Mouse (Mus musculus) heart, postnatal 0 days (tissue): ENCODE results near the gene Mybpc3. TPM values are rescaled to one million over a fixed set of nuclear protein-coding genes. Genes with fewer than 3 reads are reported as not detected.

ENCODE experiments used
- ATAC-seq: fragments of 200-750 bp; cut with Nextera tagmentation; 2 replicates; pipeline ENCODE4 v1.8.0; 2017; ENCODE audit warnings: low read depth, moderate number of reproducible peaks, moderate library complexity; ENCODE audit not compliant: insufficient read depth
- DNase-seq: peaks from one replicate; pipeline ENCODE4 v3.0.0-alpha.2; 2016; ENCODE audit warnings: low spot score
- H3K27ac ChIP-seq: fragments of 300-500 bp; sonication (generic); 2 replicates; pipeline ENCODE4 v1.5.1; 2014; ENCODE audit warnings: low read depth, mild to moderate bottlenecking
- H3K27me3 ChIP-seq: fragments of 300-500 bp; sonication (generic); 2 replicates; pipeline ENCODE4 v1.6.1; 2014; ENCODE audit warnings: low read length, mixed read lengths; ENCODE audit not compliant: control insufficient read depth, insufficient read depth
- H3K36me3 ChIP-seq: fragments of 300-500 bp; sonication (generic); replicated peaks from 2 replicates; pipeline ENCODE4 v1.6.1; 2014; ENCODE audit warnings: low read length, mixed read lengths; ENCODE audit not compliant: control insufficient read depth, insufficient read depth
- H3K4me1 ChIP-seq: fragments of 300-500 bp; sonication (generic); 2 replicates; pipeline ENCODE4 v1.6.1; 2014; ENCODE audit warnings: antibody characterized with exemption; ENCODE audit not compliant: control insufficient read depth, insufficient read depth
- H3K4me2 ChIP-seq: fragments of 300-500 bp; sonication (generic); 2 replicates; pipeline ENCODE4 v1.6.1; 2014; ENCODE audit warnings: low read depth, mild to moderate bottlenecking, low read length, moderate library complexity
- H3K4me3 ChIP-seq: fragments of 300-500 bp; sonication (generic); 2 replicates; pipeline ENCODE4 v1.5.1; 2014; ENCODE audit warnings: low read depth, low read length
- H3K9ac ChIP-seq: fragments of 300-500 bp; sonication (generic); replicated peaks from 2 replicates; pipeline ENCODE4 v1.6.1; 2014; ENCODE audit warnings: low read depth, low read length, mixed read lengths
- H3K9me3 ChIP-seq: fragments of 300-500 bp; sonication (generic); replicated peaks from 2 replicates; pipeline ENCODE4 v1.6.1; 2016; ENCODE audit warnings: low read length; ENCODE audit not compliant: control insufficient read depth
- CTCF ChIP-seq: IDR thresholded peaks from 2 replicates; pipeline ENCODE4 v1.5.1; 2016; ENCODE audit warnings: antibody characterized with exemption, control low read depth, low read depth
- EP300 ChIP-seq: IDR thresholded peaks from 2 replicates; pipeline ENCODE4 v1.6.1; 2016; ENCODE audit warnings: antibody characterized with exemption, low read depth
- WGBS: fragments of 180-500 bp; shearing (Covaris S2); extraction: QIAGEN DNeasy Blood & Tissue Kit; methylation state at CpG from one replicate; pipeline ENCODE4 v1.1.7; 2014; 5-methylcytosine and 5-hydroxymethylcytosine counted together
- polyA plus RNA-seq: library from polyadenylated mRNA; unstranded; fragments of >200 nt; fragmentation: Nextera tagmentation; extraction: Ambion mirVana; gene quantifications from 2 replicates; pipeline ENCODE4 v1.2.1, GENCODE M21; 2015
- total RNA-seq: library from RNA; depleted of rRNA; stranded (reverse); fragments of >200 nt; gene quantifications from 2 replicates; pipeline ENCODE4 v1.2.3, GENCODE M21; 2014; ENCODE audit warnings: low replicate concordance

Gene Mybpc3
- total and polyA plus RNA-seq, 2 experiments from 2014 or later: 1,207 to 2,313 TPM

DNA sequence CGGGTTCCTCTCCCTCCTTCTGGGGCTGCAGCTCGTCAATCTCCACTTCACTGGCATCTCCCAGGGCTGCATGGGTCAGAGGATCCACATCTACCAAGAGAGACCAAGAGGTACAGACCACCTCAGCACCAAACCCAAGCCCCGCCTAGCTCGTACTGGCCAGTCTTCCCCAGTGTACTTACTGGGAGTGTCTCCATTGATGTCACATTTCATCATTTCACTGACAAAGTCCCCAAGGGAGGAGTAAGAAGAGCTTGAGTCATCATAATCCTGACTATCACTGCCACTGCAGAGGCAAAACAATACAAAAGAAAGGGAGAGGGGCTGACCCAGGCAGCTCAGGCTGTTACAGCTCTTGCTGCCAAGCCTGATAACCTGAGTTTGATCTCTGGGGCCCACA is 49.7 kb downstream of the Mybpc3 start:
- WGBS: 72% methylated on average over 3 of the region's 4 CpGs
- no peak overlapping the region for H3K4me3 ChIP-seq

DNA sequence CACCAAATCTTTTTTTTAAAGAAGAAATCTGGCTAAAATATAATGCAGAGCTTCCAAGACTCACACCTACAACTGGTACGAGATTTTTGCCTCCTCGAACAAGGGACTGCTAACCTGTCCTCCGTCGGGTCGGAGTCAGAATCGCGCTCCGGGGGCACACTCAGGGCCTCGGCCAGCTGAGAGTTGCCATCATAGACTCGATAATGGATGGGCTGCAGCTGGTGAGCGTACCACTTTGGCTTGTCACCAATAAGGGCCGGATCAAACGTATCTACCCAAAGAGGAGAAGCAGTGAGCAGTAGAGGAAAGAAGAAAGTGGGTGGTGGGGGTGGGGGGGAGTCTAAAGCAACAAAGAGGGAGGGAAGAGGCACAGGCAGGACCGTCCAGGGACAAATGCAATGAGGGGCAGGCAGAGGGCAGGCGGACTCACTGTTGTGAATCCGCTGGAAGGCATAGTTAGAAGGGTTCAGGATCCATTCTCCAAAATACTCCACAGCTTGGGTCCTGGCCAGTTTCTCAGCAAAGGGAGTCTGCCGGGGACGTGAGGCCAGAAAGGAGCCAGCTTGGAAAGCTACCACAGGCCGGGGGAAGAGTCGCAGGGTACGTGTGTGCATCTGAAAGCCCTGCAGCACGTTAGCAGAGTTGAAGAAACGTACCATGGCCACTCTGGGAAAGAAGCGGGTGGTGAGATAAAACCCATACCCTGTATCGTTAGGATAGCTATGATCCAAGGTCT is 51.8 kb downstream of the Mybpc3 start:
- H3K27me3 ChIP-seq: no peaks in the 10 kb centered on the region
- no peak overlapping the region for H3K27ac ChIP-seq
- no peaks in the 10 kb centered on the region for H3K4me1 ChIP-seq
- H3K9ac ChIP-seq: no peak overlapping the region
- ATAC-seq (no peak), DNase-seq (no peak)
- H3K9me3 ChIP-seq: no peaks in the 10 kb centered on the region
- H3K4me2 ChIP-seq: no peak overlapping the region
- peaks cover 8% of the 10 kb centered on the region; the same call in 1 of the 2 replicates for H3K36me3 ChIP-seq
- H3K4me3 ChIP-seq: no peak overlapping the region
- TF ChIP-seq EP300 (no peak), CTCF (no peak)
- 67% methylated on average over 25 of the region's 25 CpGs for WGBS

More for the DNA sequence above, 49.7 kb downstream of the Mybpc3 start:
- Histone ChIP-seq H3K4me1 (no peaks in the 10 kb centered on the region), H3K27me3 (no peaks in the 10 kb centered on the region), H3K4me2 (no peak overlapping the region), H3K9me3 (no peaks in the 10 kb centered on the region), H3K36me3 (peaks cover 8% of the 10 kb centered on the region), H3K9ac (no peak overlapping the region), H3K27ac (no peak overlapping the region)
- ATAC-seq (no peak), DNase-seq (no peak)
- TF ChIP-seq CTCF (no peak), EP300 (no peak)

GRCm38 (mm10) chr2:91175490-91175889 is 57.5 kb downstream of the Mybpc3 start:
- TF ChIP-seq EP300 (no peak), CTCF (no peak)
- Histone ChIP-seq H3K36me3 (peaks cover 17% of the 10 kb centered on the region; the same call in 1 of the 2 replicates), H3K9me3 (no peaks in the 10 kb centered on the region), H3K27me3 (no peaks in the 10 kb centered on the region), H3K9ac (no peak overlapping the region), H3K4me2 (no peak overlapping the region), H3K4me1 (no peaks in the 10 kb centered on the region), H3K27ac (no peak overlapping the region), H3K4me3 (no peak overlapping the region)
- ATAC-seq (no peak), DNase-seq (no peak)
- WGBS: 41% methylated on average over 4 of the region's 4 CpGs

- no peak overlapping the region for H3K4me2 ChIP-seq
- H3K36me3 ChIP-seq: peaks cover 17% of the 10 kb centered on the region; the same call in 1 of the 2 replicates
- H3K27me3 ChIP-seq: no peaks in the 10 kb centered on the region
- H3K4me1 ChIP-seq: no peaks in the 10 kb centered on the region
- no peak overlapping the region for H3K9ac ChIP-seq
- H3K4me3 ChIP-seq: no peak overlapping the region
- H3K9me3 ChIP-seq: no peaks in the 10 kb centered on the region
- no peak for TF ChIP-seq EP300
- ATAC-seq: no peak
- no peak overlapping the region for H3K27ac ChIP-seq
- no peak for DNase-seq
- 40% methylated on average over 6 of the region's 6 CpGs for WGBS
Measured at GRCm38 (mm10) chr2:91176234-91176633, 58.3 kb downstream of the Mybpc3 start.

- Histone ChIP-seq H3K27ac (no peak overlapping the region), H3K9me3 (no peaks in the 10 kb centered on the region), H3K36me3 (0 out of 2 replicates have a peak, but pooled peaks cover 17% of the 10 kb centered on the region), H3K27me3 (no peaks in the 10 kb centered on the region; the same call in 1 of the 2 replicates), H3K4me3 (no peak overlapping the region), H3K4me1 (no peaks in the 10 kb centered on the region), H3K9ac (no peak overlapping the region), H3K4me2 (no peak overlapping the region)
- no peak for TF ChIP-seq CTCF
- no peak for TF ChIP-seq EP300
- ATAC-seq (no peak), DNase-seq (no peak)
- 36% methylated on average over 4 of the region's 4 CpGs for WGBS
Measured at GRCm38 (mm10) chr2:91179825-91180224, 61.9 kb downstream of the Mybpc3 start.

DNA sequence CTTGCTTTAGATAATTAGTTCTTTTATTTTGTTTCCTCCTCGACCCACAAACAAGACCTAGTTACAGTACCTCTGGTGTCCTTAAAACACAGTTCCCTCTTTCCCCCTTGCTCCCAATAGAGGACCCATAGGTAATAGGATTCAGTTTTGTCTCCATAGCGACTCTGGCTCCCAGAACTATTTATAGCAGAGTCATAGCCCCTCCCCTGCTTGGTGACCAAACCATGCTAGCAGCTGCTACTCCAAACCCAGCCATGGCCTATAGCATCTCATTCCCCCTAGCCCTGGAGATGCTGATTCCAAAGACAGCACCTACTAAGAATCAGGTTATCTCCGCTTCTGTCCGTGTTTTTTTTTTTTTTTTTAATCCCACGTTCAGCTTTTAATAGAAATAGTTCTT is 62.8 kb downstream of the Mybpc3 start:
- Histone ChIP-seq H3K9ac (no peak overlapping the region), H3K9me3 (no peaks in the 10 kb centered on the region), H3K27me3 (no peaks in the 10 kb centered on the region; the same call in 1 of the 2 replicates), H3K4me1 (no peaks in the 10 kb centered on the region), H3K4me2 (no peak overlapping the region), H3K27ac (no peak overlapping the region), H3K4me3 (no peak overlapping the region), H3K36me3 (0 out of 2 replicates have a peak, but pooled peaks cover 14% of the 10 kb centered on the region)
- ATAC-seq: no peak
- 46% methylated on average over 5 of the region's 5 CpGs for WGBS
- DNase-seq: no peak
- TF ChIP-seq EP300 (no peak), CTCF (no peak)
